Mouse (Mus musculus) macrophage (primary cell): ENCODE measurements around the gene Btbd2. TPM values are rescaled to one million over a fixed set of nuclear protein-coding genes. Genes with fewer than 3 reads are reported as not detected.
A peak's percentile ranks its signal among the peaks of the same experiment; 100 is the strongest.

Experiments
- H3K27ac ChIP-seq: fragments of 350-480 bp; formaldehyde crosslinking; 2 replicates; pipeline ENCODE4 v1.9.0; 2021
- H3K36me3 ChIP-seq: fragments of 350-480 bp; formaldehyde crosslinking; 2 replicates; pipeline ENCODE4 v1.9.0; 2021; ENCODE audit errors: inconsistent target
- H3K4me3 ChIP-seq: fragments of 350-480 bp; formaldehyde crosslinking; 2 replicates; pipeline ENCODE4 v1.9.0; 2021; ENCODE audit errors: inconsistent target
- H3K79me2 ChIP-seq: fragments of 350-480 bp; formaldehyde crosslinking; 2 replicates; pipeline ENCODE4 v1.9.0; 2021; ENCODE audit errors: inconsistent target
- WGBS: methylation state at CpG from one replicate; pipeline ENCODE4 v1.1.7; 2026; ENCODE audit warnings: inconsistent platforms; ENCODE audit not compliant: missing documents; 5-methylcytosine and 5-hydroxymethylcytosine counted together
- polyA plus RNA-seq: library from polyadenylated mRNA; stranded (reverse); fragments of 250-400 nt; gene quantifications from 3 replicates; pipeline ENCODE4 v1.2.4, GENCODE M21; 2018; ENCODE audit warnings: inconsistent platforms

The Btbd2 gene
- polyA plus RNA-seq, 1 experiment from 2014 or later = 16.9 TPM

GRCm38 (mm10) chr10:80678601-80679377, 21.9 kb upstream of the Btbd2 start:
- Histone ChIP-seq H3K36me3 (no peaks in the 10 kb centered on the region), H3K4me3 (no peak overlapping the region), H3K27ac (peak overlapping the region; percentile 100), H3K79me2 (peaks cover 20% of the 10 kb centered on the region)
- 23% methylated on average over 7 of the region's 10 CpGs for WGBS

GRCm38 (mm10) chr10:80677942-80678436, 21.1 kb upstream of the Btbd2 start, which contains the start of gene Mknk2:
Gene Mknk2 (minus strand): TSS chr10:80678112.
- peak within 1 kb of the TSS; percentile 74 for H3K4me3 ChIP-seq
- no peaks in the 10 kb centered on the region for H3K36me3 ChIP-seq
- peak within 1 kb of the TSS; percentile 100 for H3K27ac ChIP-seq
- 1% methylated on average over 8 of the region's 8 CpGs for WGBS
- H3K79me2 ChIP-seq = peaks cover 28% of the 10 kb centered on the region

- WGBS = under 1% methylated on average over 9 of the region's 9 CpGs
- Histone ChIP-seq H3K79me2 (peaks cover 35% of the 10 kb centered on the region), H3K4me3 (peak overlapping the region; percentile 74), H3K36me3 (0 out of 2 replicates have a peak, but pooled peaks cover 5% of the 10 kb centered on the region), H3K27ac (peak overlapping the region; percentile 100)
These were observed 20.4 kb upstream of the Btbd2 start for GRCm38 (mm10) chr10:80677128-80677875.

GRCm38 (mm10) chr10:80676198-80676928, 19.5 kb upstream of the Btbd2 start:
- Histone ChIP-seq H3K79me2 (peaks cover 44% of the 10 kb centered on the region), H3K4me3 (peak overlapping the region; percentile 74), H3K27ac (peak overlapping the region; percentile 100), H3K36me3 (peaks cover 14% of the 10 kb centered on the region)
- 1% methylated on average over 75 of the region's 78 CpGs for WGBS

DNA sequence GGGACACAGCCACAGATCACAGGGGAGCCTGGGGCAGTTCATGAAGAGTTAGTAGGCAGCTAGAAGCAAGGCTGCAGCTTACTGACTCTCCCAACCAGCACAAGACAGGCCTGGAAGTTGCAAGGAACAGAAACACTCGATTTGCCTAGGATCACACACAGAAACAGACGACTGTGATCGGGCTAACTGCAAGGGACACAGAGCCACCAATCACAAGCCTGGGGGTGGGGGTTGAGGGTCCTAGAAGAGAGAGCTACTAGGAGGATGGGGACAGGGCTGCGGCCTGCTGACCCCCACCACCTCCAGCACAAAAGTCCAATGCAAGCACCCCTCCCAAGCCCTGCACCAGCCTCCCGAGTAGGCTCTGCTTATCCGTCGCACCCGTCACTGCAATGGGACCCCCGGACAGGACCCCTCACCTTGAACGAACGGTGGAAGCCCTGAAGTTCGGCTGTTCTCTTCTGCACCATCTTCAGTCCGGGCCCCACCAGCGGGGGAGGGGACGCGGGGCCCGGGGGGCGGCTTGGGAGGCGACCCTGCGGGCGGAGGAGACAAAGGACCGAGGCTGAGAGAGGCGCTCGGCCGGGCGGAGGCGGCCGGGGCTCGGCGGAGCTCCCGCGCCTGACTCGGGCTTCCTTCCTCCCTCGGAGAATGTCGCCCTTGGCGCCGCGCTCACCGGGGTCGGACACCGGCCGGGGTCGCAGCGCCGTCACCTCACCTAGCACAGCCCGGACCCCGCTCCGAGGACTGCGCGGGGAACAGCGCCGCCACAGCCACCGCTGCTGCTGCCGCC, 18.7 kb upstream of the Btbd2 start:
- H3K27ac ChIP-seq = peak overlapping the region; percentile 73
- peaks cover 52% of the 10 kb centered on the region for H3K79me2 ChIP-seq
- peaks cover 21% of the 10 kb centered on the region for H3K36me3 ChIP-seq
- peak overlapping the region; percentile 93 for H3K4me3 ChIP-seq
- 2% methylated on average over 30 of the region's 54 CpGs for WGBS

DNA sequence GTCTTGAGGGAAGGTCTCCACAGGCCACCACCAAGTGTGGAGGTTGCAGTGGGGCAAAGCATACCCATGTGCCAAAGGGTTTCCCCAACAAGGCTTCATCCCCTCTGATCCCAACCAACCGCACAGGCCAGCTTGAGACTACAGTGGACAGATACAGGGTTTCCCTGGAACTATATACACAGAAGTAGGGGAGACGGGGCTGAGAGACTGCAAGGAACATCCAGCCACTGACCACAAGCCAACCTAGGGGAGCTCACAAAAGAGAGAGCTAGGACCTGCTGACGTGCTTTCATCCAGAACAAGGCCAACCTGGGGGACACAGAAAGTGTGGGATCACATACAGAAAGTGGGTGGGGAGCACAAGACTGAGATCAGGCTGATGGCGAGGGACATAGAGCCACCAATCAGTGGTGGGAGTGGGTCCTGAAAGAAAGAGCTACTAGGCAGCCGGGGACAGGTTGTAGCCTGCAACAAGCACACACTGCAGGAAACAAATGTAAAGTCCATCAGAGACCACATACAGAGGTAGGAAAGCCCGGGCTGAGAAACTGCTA, 18.1 kb upstream of the Btbd2 start:
- WGBS = 4% methylated on average over 6 of the region's 6 CpGs
- H3K36me3 ChIP-seq = peaks cover 28% of the 10 kb centered on the region
- peaks cover 59% of the 10 kb centered on the region for H3K79me2 ChIP-seq
- peak overlapping the region; percentile 73 for H3K27ac ChIP-seq
- H3K4me3 ChIP-seq = peak overlapping the region; percentile 93

DNA sequence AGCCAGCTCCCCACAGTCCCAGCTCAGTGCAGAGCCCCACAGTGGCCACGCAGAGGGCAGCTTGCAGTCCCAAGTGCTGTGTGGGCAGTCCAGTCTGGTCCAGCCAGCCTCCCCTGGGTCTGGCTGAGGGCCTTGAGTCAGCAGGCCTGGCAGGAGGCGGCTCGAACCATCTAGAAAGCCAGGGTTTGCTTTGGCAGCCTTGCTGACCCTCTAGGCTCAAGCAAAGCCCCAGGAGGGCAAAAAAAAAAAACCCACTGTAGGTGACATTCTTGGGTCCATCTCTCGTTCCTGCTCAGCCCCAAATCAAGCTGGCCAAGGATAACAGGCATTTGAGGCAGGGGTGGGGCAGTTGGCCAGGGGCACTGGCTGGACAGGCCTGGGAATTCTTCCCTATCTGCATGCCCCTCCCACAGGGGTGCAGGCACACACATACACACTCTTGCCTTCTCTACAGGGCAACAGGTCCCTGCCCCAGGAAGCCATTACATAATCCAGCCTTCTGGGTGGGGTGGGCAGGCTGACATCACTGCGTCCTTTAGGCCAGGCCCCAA, 17.4 kb upstream of the Btbd2 start:
- peak overlapping the region; percentile 73 for H3K27ac ChIP-seq
- peaks cover 66% of the 10 kb centered on the region for H3K79me2 ChIP-seq
- 35% methylated on average over 5 of the region's 5 CpGs for WGBS
- H3K4me3 ChIP-seq = peak overlapping the region; percentile 93
- peaks cover 35% of the 10 kb centered on the region for H3K36me3 ChIP-seq

DNA sequence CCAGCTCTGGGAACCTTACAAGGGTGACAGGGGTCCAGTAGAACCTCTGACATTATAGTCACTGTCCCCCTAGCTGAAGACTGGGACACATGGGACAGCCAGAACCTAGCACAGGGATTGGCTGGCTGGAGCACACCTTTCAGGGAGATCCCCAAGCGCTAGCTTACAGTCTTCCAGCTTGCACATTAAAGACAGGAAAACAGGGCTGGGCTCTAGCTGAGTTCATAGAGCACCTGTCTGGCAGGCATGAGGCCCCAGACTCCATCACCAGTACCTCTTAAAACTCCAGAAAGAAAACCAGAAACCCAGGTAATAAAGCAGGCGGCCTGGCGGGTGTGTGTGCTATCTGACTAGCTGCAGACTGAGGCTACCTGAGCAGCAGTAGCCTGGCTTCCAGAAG, 16.8 kb upstream of the Btbd2 start:
- H3K79me2 ChIP-seq = peaks cover 71% of the 10 kb centered on the region
- H3K27ac ChIP-seq = peak overlapping the region; percentile 73; the same call in 1 of the 2 replicates
- H3K4me3 ChIP-seq = peak overlapping the region; percentile 93; the same call in 1 of the 2 replicates
- WGBS = 84% methylated on average over 3 of the region's 3 CpGs
- peaks cover 40% of the 10 kb centered on the region for H3K36me3 ChIP-seq

GRCm38 (mm10) chr10:80671936-80672690, 15.2 kb upstream of the Btbd2 start:
- Histone ChIP-seq H3K36me3 (peaks cover 56% of the 10 kb centered on the region), H3K79me2 (peaks cover 77% of the 10 kb centered on the region), H3K27ac (0 out of 2 replicates have a peak overlapping the region, but pooled peaks have one; percentile 5), H3K4me3 (no peak overlapping the region)
- WGBS = 77% methylated on average over 11 of the region's 11 CpGs

DNA sequence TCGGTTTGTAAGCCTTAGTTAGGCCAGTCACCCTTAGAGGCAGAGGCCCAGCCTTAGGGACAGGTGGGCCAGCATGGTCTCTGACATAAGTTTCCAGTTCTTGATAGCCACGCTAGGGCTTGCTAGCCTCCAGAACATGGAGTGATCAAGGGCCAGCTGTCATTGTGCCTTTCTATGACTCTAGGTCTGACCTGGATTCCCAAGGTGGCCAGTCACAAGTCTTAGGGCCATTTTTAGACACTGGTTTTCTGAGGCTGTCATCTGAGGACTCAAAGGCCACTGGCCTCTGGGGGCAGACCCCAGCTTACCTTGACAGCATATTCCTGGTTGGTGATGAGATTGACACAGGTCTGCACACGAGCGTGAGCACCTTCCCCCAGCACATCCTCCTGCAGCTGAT, 14.4 kb upstream of the Btbd2 start:
- Histone ChIP-seq H3K36me3 (peaks cover 56% of the 10 kb centered on the region), H3K27ac (no peak overlapping the region), H3K4me3 (no peak overlapping the region), H3K79me2 (peaks cover 77% of the 10 kb centered on the region)
- 92% methylated on average over 4 of the region's 4 CpGs for WGBS

- Histone ChIP-seq H3K36me3 (peaks cover 56% of the 10 kb centered on the region), H3K4me3 (no peak overlapping the region), H3K79me2 (peaks cover 75% of the 10 kb centered on the region), H3K27ac (no peak overlapping the region)
- WGBS = 94% methylated on average over 2 of the region's 2 CpGs
These were observed 13.7 kb upstream of the Btbd2 start for GRCm38 (mm10) chr10:80670531-80670930.

DNA sequence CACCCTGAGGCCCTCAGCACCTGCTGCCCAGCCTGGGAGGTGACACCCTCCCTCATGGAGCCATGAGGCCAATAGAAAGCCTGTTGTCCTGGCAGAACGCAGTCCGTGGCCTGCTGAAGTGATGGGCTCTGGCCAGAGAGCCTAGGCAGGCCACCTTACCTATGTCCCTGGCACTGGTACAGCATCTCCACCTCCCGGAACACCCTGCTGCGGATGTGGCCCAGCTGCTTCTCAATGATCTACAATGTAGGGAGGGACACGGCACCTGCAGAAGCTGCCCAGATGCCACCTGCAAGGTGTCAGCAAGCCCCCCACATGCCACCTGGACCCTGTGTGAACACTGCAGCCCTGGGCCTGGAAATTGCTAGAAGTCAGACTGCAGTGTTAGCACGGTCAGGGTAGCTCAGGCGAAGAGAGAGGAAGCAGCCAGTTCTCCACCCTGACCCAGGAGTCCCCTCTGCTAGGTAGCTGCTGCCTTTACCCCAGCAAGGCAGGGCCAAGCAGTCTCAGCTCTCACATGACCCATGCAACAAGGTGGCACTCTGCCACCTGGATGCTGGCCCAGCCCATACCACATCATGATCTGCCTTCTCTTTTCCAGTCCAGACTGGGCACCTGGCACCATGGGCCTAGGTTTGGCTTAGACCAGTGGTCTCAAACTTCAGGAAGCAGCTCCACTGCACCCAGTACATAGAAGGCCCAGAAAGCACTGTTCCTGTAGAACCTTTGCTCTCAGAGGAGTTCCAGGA, 13.0 kb upstream of the Btbd2 start:
- WGBS = 89% methylated on average over 7 of the region's 7 CpGs
- Histone ChIP-seq H3K4me3 (no peak overlapping the region), H3K36me3 (peaks cover 56% of the 10 kb centered on the region), H3K79me2 (peaks cover 68% of the 10 kb centered on the region), H3K27ac (no peak overlapping the region)
